Mouse (Mus musculus): Measurements from ENCODE around the gene Nlrp3.
A peak's percentile ranks its signal among the peaks of the same experiment; 100 is the strongest.
"Not testable (repeated sequence)": the region's sequence is repeated elsewhere in the genome, so short reads cannot be mapped to it uniquely, and the experiment has no call there.

Gene Nlrp3

DNA sequence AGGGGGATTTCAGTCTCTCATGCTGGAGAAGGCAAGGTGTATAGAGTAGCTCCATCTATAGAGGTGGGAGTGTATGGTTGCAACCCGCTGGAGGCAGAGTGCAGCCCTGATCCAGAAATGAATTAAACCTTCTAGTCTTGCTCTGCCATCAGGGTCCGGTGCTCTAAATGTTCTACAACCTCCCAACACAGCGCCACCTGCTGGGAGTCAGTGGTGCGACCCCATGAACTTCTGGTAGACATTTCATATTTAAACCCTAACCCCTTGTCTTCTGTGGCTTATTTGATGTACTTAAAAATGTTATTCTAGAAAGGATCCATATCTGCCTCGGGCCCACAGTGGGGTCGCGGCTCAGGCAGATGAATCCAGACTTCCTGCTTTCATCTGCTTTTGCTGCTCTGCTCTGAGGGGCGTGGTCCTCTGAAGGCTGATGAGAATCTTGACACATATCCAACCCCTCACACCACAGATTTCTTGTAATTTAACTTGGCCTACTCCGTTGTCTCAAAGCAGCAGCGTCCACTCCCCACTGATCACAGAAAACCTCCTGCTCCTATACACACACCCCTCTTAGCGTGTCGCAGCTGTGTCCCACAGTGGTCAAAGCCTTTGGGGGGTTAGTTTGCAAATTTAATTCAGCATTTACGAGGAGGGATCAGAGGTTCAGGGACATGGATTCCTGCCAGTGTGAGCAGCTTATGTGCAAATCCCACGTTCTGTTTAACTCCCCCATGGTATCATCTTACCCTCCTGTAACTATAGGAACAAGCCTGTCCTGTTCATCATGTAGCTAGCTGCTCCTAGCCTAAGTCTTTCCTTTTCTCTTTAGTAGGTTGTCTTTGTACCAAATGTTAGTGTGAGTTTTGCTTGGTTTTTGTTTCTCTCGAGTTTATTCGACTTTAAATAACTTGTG lies 3.9 kb upstream of the Nlrp3 start:
- DNase-seq (ENCODE audit: low read depth), result peak; percentile 10

DNA sequence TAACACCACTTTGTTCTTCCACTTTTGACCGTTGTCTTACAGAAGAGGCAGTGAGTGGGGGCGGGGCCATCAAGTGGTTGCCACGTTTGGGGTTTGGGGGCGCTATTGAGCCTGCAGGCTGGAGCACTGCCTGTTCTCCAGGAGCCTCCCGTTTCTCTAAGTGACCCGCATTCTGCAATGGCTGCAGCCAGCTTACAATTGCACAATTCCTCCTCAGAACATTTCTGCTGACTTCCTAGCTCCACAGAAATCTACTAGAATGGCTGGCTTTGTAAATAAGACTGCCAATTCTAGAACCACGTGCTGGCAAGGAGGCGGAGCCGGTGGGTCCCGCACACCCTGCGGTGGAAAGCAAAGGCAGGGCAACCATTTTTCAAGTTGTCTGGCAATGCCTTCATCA lies 3.0 kb upstream of the Nlrp3 start:
- DNase-seq (ENCODE audit: low read depth), result no peak

DNA sequence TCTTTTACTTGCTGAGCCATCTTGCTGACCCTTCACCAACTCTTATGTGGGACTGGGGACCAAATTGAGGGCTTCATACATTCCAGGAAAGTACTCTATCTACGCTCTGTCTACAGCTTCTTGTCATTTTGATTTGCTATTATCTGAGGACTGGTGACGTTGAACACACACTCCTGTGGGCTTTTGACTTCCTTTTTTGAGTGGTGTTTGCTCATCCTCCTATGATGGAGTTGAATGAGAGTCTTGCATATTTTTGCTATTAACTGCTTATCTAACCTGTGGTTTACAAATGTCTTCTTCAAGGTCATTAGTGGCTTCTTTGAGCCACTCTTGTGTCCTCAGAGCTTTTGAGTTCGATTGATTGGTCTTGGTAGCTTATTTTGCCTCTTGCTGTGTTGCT lies 1.2 kb upstream of the Nlrp3 start:
- DNase-seq (ENCODE audit: low read depth), result no peak

DNA sequence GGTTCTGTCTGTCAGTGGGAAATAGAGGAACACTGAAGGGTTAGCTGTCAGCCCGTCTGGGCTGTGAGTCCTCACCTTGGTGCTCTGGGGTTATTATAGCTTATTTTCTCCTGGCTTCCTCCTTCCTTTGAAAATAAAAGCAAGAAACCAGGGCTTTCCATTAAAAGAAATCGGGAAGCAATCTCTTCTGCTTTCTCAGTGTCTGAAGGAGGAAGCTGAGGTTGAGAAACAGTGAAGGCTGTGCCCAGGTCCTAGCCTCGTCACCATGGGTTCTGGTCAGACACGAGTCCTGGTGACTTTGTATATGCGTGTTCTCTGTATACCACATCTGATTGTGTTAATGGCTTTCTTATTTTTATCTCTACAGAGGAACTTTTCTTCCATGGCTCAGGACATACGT lies 1.1 kb downstream of the Nlrp3 start:
- DNase-seq (ENCODE audit: low read depth), result no peak

DNA sequence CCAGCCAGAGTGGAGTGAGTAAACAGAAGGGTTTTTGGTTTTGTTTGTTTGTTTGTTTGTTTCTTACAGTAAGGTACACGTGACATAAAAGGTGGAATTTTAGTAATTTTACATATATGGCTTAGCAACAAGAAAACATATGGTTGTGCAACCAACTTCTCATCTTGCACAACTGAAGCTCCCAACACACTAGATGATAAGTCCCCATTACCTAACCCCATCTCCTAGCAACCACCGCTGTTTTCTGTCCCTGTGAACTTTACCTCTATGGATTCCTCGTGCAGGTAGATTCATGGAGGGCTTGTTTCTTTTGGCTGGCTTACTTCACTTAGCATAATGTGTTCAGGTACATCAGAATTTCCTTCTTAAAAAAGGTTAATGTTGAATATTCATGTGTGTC lies 2.0 kb downstream of the Nlrp3 start:
- DNase-seq (ENCODE audit: low read depth), result no peak

DNA sequence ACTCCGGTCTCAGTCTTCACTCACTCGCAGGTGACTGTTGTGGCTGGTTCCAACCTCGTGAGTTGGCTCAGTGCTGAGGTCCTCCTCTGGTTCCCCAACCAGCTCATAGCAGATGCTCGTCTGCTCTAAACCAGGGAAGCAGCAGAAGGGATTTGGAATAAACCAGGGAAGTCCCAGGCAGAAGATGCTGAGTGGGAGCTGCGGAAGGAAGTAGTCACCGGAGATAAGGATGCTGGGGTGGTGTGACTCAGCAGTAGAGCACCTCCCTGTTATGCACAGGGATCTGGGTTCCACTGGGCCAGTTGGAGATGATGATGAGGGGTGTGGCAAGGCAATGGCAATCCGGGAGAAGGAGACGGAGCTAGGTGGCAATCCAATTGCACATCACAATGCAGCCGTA lies 2.6 kb downstream of the Nlrp3 start:
- no peak for DNase-seq (ENCODE audit: low read depth)

DNA sequence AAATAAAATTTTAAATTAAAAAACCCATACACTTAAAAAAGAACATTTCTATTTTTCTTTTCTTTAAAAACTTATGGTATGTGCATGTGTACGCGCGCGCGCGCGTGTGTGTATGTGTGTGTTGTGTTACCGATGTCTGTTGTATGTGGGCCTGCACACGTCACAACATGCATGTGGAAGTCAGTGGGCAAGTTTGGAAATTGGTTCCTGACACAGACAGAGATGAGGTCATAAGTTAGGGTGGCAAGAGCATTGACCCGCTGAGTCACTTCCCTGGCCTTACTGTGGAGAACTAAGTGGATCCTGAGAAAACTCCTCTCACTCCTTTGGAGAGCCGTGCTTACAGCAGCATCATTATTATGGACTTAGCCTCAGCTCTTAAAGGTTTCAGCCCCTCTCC lies 12.8 kb downstream of the Nlrp3 start:
- DNase-seq (ENCODE audit: low read depth), result no peak

DNA sequence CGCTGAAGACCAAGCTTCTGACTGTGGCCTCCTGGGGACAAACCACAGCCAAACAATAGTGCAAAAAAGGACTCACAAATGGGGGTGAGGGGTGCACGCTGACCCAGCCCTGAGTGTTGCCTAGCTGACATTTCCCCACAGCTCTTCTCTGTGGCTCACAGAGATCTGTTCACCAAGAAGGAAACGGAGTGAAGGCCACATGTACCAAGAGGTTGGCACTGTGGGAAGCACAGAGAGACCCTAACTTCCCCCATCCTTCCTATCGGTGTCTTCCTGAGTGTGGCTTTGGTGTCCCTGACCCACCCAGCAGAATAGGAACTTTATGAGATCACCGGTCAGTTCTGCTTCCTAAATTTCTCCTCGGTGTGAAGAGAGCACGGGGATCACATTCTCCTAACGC lies 13.2 kb downstream of the Nlrp3 start:
- no peak for DNase-seq (ENCODE audit: low read depth)

DNA sequence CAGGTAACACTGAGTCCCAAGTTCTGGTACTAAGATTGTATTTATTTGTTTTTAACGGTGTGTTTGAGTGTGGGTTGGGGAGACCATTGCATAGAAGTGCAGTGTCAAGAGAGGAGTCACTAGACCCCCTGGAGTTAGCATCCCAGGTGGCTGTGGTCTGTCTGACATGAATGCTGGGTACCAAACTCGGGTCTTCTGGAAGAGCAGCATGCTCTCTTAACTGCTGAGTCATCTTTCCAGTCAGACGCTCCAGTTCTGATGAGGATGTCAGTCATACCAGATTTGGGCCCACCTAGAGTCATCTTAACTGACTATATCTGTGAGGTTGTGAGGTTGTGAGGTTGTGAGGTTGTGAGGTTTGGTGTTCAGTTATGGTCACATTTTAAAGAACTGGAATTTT lies 19.5 kb downstream of the Nlrp3 start:
- no peak for DNase-seq (ENCODE audit: low read depth)

DNA sequence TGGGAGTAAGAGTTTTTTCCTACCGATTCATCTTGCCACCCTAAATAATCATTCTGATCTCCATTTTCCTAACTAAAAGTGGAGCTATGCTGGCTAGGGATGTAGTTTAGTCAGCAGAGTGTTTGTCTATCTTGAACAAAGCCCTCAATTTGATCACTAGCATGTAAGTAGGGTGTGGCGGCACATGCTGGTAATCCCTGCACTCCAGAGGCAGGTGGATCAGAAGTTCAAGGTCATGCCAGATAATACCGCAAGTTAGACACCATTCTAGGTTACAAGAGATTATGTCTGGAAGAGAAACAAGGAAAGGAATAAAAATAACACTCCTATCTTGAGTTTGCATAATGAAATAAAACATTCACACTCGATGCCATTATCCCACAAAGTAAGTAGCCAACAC lies 21.0 kb downstream of the Nlrp3 start:
- DNase-seq (ENCODE audit: low read depth), result no peak

DNA sequence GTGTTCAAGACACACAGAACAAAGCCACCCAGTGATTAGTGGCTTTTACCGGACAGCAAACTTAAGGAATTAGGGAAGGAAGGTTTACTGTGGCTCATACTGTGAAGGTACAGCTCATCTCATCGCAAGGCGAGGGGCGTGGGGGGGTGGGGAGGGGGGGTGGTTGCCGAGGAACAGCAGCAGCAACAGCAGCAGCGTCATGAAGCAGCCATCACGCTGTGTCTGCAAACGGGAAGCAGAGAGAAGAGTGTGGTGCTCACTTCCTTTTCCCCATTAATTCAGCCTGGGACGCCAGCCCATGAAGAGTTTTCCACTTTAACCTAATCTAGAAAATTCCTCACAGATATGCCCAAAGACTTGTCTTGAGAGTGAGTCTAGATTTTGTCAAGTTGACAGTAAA lies 21.5 kb downstream of the Nlrp3 start:
- no peak for DNase-seq (ENCODE audit: low read depth)

DNA sequence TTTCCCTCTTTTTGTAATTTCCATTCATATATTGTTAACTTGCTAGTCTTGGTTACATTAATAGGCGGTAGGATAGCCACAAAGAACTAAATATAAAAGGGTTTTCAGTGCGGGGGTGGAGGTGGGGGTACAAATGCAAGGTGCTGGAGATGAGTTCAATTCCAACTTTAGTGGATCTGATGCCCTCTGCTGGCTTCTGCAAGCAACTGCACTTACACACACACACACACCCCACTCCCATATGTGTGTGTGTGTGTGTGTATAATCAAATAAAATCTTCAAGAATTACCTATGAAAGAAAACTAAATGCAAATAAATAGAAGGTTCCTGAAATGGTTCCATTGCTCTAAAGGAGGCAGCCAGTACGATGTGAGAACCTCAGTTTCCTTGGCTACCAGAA lies 27.9 kb downstream of the Nlrp3 start:
- DNase-seq (ENCODE audit: low read depth), result peak; percentile 3

DNA sequence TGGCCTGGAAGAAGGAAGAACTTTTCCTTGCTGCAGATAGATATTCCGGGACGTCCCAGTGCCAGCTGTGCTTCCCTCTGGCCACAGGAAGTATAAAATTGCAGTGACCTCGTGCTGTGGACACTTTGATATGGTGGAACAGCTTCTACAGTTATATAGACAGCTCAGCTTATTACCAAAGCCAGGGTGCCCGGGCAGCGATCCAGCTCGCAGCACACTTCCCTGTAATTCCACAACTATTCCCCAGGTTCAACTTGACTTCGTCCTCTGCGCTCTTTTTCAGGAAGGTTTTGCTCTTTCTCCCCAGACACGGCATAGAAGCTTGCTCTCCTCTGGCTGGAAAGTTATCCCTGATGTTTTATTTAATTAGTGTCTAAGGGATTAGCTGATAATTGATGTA lies 34.4 kb downstream of the Nlrp3 start:
- DNase-seq (ENCODE audit: low read depth), result no peak

DNA sequence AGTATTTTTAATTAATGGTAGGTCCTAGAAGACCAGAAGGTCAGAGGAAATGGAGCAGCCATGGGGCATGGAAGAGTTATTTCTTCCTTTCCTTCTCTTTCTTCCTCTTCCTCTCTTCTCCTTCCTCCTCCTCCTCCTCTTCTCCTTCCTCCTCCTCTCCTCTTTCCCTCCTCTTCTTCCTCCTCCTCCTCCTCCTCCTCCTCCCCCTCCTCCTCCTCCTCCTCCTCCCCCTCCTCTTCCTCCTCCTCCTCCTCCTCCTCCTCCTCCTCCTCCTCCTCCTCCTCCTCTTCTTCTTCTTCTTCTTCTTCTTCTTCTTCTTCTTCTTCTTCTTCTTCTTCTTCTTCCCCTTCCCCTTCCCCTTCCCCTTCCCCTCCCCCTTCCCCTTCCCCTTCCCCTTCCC lies 34.8 kb downstream of the Nlrp3 start, which contains the start of gene Olfr222:
Gene Olfr222, minus strand, starts transcription at position 101 of the 400 bp plus-strand sequence.
- not testable (repeated sequence) for DNase-seq (ENCODE audit: low read depth)

DNA sequence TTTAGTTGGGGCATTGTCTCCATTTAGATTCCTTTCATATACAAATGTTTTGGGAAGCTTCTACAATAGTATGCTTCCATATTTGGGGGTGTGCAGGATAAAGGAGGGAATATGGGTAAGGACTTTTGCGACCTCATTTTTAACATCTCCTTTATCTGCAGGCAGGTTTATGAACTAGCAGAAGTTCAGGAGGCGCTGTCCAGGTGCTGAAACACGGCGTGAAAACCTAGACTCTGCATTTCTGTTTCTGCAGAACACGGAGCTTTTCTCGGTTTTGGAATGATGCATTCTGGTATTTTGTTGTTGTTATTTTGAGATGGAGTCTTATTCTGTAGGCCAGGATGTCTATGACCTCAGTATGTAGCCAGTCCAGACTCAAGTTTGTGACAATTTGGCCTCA lies 43.2 kb downstream of the Nlrp3 start:
- DNase-seq (ENCODE audit: low read depth), result peak; percentile 25

DNA sequence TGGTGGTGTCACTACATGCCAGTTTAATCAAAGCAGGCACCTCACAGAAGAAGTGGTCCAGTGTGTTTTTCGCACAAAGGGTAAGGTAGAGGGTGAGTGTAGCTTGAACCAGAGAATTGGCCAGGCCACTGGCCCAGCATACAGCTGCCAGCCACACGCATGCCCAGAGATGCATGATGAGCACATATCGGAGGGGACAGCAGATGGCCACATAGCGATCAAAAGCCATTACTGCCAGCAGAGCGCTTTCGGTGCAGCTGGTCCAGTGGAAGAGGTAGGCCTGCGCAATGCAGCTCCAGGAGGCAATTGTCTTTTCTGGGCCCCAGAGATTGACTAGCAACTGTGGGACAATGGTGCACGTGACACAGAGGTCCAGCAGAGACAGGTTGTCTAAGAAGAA lies 48.1 kb downstream of the Nlrp3 start:
- no peak for DNase-seq (ENCODE audit: low read depth)

DNA sequence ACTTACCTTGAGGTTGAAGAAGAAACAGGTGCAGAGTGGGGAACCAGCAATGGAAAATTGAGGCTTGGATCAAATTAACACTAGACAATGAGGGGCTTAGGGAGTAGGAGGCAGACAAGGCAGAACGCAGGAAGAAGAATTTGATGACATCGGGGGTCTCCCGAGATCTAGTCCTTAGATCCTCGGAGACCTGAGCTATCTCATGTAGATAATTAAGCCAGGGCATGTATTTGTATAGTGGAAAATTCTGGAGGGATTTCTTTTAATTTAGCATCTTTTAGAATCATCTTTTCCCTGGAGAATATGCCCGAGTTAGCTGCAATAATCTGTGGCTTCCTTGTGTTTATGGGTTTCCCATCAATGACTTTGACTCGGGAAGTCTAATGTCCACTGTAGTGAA lies 51.8 kb downstream of the Nlrp3 start, which contains the start of gene Olfr223:
Gene Olfr223, minus strand, starts transcription at position 101 of the 400 bp plus-strand sequence.
- DNase-seq (ENCODE audit: low read depth), result no peak

DNA sequence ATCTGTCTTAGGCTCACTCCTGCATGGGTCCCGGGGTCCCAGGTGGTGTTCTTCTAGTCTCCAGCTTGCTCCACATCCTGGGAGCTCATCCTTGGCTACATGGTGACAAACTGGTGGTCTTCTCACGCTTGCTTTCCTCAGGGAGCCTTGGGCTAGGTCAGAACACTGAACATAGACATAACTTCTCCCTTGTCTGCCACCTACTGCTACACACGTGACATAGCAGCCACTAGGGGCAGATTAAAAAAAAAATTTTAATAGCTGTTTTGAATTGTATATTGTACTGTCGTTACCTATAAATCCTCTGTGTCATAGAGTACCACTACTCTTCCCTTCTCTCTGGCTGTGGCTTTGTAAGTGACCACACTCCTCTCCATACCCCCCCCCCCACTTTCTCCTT lies 54.7 kb downstream of the Nlrp3 start:
- DNase-seq (ENCODE audit: low read depth), result no peak

DNA sequence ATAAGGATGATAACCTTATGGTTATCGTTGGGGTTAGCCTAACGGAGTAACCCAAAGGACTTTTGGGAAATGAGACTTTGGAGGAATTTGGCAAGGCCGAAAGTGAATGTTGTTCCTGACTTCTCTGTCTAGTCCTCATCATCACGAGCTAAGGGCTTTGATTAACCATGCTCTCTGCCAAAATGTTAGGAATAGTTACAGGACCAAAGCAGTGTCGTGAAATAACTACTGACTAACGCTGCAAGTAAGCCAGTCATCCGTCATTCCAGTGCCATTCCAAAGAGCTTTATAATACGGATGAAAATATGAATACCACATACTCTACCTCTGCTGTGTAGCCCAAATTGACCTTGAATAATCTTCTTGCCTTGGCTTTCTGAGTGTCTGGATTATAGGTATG lies 55.6 kb downstream of the Nlrp3 start:
- DNase-seq (ENCODE audit: low read depth), result no peak

DNA sequence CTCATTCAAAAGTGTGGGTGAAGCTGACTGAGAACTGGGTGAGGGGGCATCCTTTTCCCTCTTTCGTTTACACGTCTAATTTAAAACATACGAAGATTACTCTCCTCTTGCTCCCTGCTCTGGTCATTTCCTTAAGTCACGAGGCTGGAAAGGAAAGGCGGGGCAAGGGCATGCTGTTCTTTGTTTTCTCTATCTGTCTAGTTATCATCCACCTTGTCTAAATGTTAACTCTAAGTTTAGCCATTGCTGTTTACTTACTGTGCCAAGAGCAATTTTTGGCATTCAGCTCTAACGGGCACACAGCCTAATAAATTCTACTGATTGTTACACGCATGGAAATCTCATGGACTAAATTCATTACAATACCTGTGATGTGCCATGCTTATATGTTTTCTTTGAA lies 57.8 kb downstream of the Nlrp3 start:
- no peak for DNase-seq (ENCODE audit: low read depth)

DNA sequence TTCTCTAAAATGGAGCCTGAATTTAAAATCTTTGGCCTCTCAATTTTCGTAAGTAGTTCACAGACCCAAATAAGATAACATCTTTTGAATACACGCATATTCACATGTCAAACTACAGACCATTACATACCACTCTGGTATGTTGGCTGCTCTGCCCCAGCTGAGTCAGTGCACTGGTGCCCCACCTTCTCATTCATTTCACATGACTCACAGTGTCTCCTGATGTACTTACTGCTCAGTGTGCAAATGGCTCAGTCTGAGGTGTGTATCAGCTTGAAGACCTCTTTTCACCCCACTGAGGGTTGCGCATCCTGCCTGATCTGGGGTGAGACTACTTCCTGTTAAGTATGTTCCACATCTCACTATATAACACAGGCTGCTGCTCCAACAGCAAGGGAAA lies 59.5 kb downstream of the Nlrp3 start:
- DNase-seq (ENCODE audit: low read depth), result no peak

DNA sequence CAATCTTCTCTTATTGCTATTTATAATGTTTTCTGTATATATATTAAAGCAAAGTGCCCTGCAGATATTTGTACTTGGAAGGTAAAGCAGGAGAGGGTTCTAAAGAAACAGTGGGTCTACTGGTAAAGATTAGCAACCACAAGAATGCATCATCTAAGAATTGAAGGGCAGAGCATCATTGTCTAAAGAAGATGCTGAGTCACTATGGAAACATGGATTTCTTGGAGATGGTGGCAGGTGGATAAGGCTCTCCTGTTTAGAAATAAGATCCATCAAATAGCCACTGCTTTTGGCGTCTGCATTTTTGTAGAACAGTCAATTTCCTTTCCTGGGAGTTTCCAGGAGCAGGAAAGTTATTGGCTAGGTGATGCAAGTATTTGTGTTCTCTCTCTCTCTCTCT lies 60.9 kb downstream of the Nlrp3 start:
- DNase-seq (ENCODE audit: low read depth), result no peak

DNA sequence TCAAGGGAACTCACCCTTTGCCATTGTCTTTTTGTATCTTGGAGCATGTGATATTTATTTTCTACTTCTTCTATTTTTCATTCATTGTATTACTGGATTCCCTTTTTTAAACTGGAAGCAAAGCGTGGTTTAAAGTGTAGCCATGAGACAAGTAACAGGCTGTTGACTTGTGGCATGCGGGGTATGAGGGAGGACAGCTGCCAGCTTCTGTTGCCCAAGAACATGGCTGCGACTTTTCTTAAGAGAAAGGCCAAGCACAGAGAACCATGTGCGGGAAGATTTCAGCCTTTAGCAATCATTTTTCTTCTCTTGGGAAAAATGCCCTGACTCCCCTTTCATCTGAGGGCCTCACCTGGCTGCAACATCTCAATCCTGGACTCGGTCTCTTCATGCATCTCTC lies 70.3 kb downstream of the Nlrp3 start:
- DNase-seq (ENCODE audit: low read depth), result no peak

DNA sequence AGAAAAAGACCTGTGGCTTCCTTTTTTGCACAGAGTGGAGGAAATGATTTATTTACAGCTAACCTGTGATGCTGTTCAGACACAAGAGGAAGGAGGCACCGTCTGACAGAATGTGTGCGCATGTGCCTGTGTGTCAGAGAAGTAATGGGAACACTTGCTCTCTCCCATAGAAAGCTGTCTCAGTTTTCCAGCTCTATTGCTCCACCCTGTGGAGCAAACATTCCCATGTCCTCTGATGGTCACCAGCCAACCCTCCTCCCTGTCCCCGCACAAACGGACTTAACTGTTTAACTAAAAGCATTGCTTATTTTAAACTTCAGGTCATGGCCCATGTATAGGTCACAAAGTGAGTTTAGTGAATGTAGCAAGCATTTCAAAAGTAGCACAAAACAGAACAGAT lies 72.8 kb downstream of the Nlrp3 start:
- DNase-seq (ENCODE audit: low read depth), result no peak
